Mouse (Mus musculus) ES-Bruce4 (cell line): ENCODE measurements around the gene Dspp.

Source experiments
- CTCF ChIP-seq: IDR thresholded peaks from one replicate; pipeline ENCODE4 v1.8.1; 2011; ENCODE audit warnings: low read depth, low read length
- POLR2A ChIP-seq: IDR thresholded peaks from one replicate; pipeline ENCODE4 v1.8.1; 2011; ENCODE audit warnings: low read length; ENCODE audit not compliant: insufficient read depth

DNA sequence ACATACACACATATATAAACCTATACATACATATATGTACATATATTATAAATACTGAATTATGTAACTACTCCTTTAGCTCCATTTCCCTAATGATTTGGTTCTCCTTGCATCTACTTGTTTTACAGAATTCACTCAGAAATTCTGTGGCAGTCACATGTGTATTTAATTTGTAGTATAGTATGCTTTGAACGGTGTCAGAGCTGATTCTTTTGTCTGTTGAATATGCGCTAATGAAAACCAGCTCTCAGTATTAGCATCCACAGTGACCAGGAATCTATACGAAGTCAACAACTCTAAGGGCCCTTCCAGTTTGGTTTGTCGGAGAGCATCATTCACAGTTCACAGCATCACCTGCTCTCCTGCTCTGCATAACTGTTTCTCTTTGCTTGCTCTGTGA is 7.0 kb upstream of the Dspp start:
- TF ChIP-seq POLR2A (no peak), CTCF (no peak)
